Mouse (Mus musculus): ENCODE results near the gene Kcne2. TPM values are rescaled to one million over a fixed set of nuclear protein-coding genes. Genes with fewer than 3 reads are reported as not detected.
A peak's percentile ranks its signal among the peaks of the same experiment; 100 is the strongest.

Gene Kcne2
- 1 to 10 TPM in 1 of 2 experiments, under 1 TPM in 1; 0.69 to 1.7 TPM for total RNA-seq (2021)

DNA sequence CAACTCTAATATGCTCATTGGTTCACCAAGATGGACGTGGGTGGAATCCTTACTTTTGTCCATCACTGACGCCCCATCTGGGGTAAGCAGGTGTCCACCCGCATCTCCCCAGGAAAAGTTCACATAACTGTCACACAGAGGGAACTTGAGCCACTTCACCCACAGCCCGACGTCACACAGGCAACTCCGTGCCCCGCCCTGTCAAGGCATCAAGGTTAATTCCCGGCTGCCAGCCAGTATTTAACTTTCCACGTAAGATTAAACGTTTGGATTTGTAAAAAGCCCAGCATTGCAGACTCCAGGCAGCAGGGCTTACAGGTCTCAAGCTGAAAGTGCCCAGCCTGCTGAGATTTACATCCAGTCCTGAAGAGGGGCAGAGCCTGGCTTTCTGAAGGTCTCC lies at the start of gene Kcne2:
Kcne2 (plus strand) TSS at position 289 of the 400 bp plus-strand sequence.
- DNase-seq (ENCODE audit: low spot score in 2 of 2) = no peak
- intact Hi-C loops (cut with DNase I) = no loop called here

DNA sequence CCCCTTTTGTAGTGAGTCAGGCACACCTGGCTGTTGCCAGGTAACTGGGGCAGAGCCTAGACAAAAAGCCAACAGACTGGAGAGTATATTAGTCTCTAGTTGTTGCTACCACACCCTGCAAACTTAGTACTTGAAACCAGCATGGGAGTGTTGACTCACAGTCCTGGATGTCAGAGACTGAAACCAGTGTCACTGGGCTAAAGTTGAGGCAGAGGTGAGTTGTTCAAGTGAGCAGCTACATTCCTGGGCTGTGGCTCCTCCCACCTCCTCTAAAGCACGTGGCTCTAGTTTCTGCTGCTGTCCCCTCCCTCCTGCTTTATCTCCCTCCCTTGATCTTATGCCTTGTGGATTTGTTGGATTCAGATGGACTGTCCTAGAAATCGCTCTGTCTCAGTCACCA lies 46.3 kb upstream of the Kcne2 start:
- intact Hi-C loops (cut with DNase I) = no loop called here
- no peak for DNase-seq (ENCODE audit: low spot score in 2 of 2)

DNA sequence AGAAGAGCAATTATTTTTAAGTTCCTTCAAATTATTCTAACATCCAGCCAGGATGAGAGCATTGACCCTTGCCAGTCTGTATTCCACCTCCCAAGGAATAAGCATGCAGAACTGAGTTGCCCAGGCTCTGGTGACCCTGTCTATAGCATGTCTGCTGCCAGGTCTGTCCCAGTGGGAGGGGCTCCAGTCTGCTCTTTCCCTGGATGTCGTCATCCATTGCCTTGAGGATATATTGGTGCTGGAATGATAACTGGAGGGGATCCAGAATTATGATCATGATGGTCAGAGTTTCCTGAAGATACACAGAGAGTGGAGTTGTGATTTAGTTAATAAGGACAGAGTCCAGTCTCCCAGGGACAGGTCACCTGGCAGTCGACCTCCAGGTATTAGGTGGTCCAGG lies 45.2 kb upstream of the Kcne2 start:
- intact Hi-C loops (cut with DNase I) = no loop called here
- DNase-seq (ENCODE audit: low spot score in 2 of 2) = no peak

DNA sequence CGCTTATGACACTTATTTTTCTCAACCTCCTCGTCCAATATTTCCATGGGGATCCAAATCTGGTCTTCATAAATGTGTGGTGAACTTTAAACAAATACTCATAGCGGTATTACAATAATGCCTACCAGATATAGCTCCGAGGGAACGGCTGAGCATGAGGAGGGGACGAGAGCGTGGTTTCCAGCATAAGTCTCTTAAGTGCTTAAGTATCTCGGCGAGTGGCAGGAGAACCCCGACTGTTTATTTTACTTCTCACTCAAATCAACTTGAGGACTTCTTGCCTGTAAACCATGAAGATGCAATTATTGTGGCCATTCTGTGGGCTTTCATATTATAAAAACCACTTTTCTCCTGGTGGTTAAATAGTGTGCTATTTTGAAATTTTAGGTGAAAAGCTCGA lies 44.5 kb upstream of the Kcne2 start:
- no peak for DNase-seq (ENCODE audit: low spot score in 2 of 2)
- intact Hi-C loops (cut with DNase I) = no loop called here

DNA sequence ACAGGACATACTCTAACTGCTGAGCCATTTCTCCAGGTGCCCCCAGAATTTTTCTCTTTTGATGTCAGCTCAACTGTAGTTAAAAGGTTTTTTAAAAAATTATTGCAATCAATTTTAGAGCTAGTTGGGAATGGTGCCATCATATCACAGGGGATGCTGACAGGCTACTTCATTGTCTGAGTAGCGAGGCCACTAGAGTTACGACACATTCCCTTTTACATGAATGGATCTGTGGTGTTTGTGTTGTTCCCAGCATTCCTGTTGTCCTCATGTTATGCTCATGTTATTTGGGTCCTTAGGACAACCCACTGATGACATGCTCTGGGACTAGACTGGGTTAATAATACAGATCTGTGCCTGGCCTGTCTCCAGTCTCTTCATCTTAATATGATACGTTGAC lies 42.5 kb upstream of the Kcne2 start:
- no peak for DNase-seq (ENCODE audit: low spot score in 2 of 2)
- intact Hi-C loops (cut with DNase I) = no loop called here

DNA sequence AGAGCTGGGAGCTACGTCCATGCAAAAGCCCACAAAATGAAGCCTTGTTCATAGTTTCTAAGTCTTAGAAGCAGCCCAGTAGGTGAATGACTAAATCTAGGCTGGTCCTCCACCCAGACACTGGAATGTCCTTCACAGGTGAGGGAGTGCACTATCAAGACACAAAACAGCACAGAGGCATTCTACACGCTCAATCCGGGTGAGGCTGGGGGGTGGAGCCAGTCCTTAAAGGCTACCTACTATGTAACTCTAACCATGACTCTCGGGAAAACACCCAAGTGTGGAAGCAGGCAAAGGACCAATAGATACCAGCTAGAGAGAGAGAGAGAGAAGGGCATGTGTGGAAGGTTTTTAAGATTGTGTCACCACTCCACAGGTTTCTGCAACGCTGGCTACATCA lies 41.7 kb upstream of the Kcne2 start:
- intact Hi-C loops (cut with DNase I) = no loop called here
- DNase-seq (ENCODE audit: low spot score in 2 of 2) = no peak

DNA sequence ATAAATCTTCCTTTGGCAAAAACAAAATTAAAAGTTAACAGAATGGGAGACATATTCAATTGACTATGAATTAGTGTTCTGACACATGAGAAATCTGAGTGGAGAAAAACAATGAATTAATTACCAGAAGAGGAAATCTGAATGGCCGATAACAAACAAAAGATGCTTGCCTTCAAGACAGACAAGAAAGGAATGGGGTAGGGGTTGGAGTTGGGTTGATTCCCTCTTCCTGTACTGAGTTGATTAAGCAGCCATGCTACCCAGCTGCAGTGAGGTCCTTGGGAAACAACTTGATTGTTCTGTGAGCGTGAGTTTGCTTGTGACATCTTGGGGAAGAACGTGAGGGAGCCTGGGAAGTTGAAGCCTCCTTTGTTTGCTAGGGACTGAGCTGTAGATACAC lies 37.9 kb upstream of the Kcne2 start:
- intact Hi-C loops (cut with DNase I) = no loop called here
- no peak for DNase-seq (ENCODE audit: low spot score in 2 of 2)

DNA sequence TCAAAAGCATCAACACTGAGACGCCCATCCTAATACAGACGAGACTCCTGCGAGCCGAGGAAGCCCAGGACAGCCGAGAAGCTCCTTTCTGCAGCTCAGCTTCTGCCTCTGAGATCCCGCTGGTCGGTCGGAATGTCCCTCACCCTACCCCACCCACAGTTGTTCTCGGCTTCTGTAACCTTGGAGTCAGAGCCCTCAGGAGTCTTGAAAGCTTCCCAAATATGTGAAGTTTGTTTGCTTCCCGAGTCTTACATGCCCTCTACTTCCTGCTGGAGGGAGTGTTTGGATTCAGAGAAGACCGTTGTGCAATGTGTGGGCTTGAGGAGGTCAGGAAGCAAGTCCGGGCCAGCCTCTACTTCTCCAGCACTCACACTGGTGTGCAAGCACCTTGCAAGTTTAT lies 24.3 kb upstream of the Kcne2 start:
- no peak for DNase-seq (ENCODE audit: low spot score in 2 of 2)
- intact Hi-C loops (cut with DNase I) = no loop called here

DNA sequence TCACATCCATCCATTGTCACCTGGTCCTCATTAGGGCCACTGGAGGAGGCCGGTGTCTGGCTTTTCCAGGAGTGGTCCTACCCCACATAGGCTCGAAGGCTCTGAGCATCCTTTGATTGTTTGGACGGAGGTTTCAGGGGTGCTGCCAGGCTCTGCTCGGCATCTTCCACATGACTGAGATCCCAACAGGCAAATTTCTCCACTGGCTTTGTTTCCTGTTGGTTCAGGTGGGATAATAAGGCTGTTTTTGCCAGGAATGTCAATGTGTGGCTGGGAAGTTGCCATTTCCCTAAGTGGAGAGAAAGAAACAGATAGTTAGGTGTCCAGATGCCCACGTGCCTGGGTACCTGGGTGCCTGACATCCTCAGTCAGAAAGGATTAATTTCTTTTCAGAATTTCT lies 17.7 kb upstream of the Kcne2 start:
- DNase-seq (ENCODE audit: low spot score in 2 of 2) = no peak

DNA sequence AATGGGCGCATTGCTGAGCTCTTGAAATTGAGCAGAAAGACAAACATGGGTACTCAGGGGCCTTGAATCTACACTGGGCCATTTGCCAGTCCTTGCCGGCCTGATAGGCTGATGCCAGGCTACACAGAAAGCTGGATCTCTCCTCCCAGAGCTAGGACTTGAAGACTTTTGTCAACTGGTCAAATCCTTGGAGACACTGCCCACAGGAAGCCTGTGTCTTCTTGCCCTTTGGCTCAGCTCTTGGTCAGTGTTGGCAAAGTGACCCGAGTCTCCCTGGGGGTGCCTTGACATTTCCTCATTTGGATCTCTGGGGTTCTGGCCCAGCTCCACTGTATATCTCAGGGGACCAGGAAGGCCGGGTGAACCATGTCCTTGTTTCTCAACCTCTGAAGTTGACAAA lies 16.7 kb upstream of the Kcne2 start:
- no peak for DNase-seq (ENCODE audit: low spot score in 2 of 2)
- intact Hi-C loops (cut with DNase I) = no loop called here

More for the DNA sequence above, 17.7 kb upstream of the Kcne2 start:
- intact Hi-C loops (cut with DNase I) = no loop called here

DNA sequence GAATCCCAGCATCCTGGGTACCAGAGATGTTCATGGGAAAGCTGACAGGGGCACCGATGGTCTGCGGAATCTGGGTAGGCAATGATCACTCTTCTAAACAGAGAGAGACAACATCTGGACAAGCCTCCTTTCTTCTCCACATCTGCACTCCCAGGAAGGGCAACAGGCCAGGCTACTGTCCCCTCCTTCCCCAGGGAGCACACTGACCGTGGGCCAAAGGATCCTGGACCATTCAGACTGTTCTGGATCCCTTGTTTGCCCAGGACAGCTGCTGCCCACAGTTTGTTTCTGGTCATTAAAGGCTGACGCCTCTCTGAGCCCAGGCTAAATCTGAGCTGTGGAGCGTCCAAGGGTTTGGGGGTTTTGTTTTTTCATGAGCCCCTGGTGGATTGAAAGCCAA lies 9.5 kb upstream of the Kcne2 start:
- no peak for DNase-seq (ENCODE audit: low spot score in 2 of 2)
- intact Hi-C loops (cut with DNase I) = no loop called here

DNA sequence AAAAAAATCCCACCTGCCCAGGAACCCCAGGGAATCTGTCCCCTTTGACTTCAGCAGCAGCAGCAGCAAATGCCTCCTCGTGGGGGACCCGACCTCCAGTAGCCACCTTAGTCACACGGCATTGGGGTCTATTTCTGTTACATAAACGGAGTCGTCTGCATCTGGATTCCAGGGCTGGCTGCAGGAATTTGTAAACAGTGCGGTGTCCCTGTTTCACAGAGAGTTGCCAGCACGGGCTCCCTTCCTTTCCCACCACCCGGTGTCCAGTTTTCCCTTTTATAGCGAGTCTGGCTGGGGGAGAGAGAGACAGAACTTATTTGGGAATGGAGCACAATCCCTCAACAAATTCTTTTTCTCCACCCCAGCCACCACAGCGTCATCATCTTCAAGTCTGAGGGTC lies 7.1 kb upstream of the Kcne2 start:
- DNase-seq (ENCODE audit: low spot score in 2 of 2) = no peak
- intact Hi-C loops (cut with DNase I) = no loop called here

DNA sequence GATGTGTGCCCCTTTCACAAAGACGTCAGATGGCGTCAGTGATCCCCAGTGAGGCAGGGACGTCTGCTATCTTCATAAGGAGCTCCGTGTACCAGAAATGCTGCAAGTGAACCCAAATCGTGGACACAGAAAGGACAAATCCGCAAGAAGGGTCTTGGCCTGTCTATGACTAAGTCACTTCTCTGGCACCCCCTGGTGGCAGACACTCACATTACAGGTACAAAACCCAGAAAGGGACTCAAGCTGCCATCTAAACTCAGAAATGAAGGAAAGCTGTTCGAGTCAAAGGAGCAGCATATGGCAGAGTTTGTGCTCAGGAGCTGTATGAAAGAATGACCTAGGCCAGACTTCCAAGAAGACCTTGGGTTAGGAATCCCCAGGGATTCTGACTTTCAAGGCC lies 5.6 kb upstream of the Kcne2 start:
- peak; percentile 85 to 88 for DNase-seq (ENCODE audit: low spot score in 2 of 2)
- intact Hi-C loops (cut with DNase I) = loop anchor here (1.0 kb wide), 2 partner anchors 228 to 350 kb away; partner anchors contain the start of genes Gm49711, Mrps6 and Slc5a3

DNA sequence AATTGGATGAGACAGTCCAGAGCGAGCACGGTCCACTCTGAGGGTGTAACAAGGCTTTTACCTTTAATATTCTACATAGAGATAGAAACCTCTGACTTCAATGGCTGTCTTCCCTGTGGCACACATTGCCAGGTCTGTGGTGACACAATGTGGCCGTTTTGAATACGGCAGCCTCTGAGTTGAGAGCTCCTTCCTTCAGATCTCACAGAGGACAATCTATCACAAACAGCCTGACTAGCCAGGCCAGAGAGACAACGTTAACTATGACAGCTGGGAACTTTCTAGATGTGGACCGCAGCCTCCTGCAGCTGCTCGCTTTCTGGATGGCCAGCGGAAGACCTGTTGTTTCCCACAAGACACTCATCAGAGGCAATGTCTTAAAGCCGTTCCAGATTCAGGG lies 3.4 kb upstream of the Kcne2 start:
- DNase-seq (ENCODE audit: low spot score in 2 of 2) = peak; percentile 44
- intact Hi-C loops (cut with DNase I) = no loop called here

DNA sequence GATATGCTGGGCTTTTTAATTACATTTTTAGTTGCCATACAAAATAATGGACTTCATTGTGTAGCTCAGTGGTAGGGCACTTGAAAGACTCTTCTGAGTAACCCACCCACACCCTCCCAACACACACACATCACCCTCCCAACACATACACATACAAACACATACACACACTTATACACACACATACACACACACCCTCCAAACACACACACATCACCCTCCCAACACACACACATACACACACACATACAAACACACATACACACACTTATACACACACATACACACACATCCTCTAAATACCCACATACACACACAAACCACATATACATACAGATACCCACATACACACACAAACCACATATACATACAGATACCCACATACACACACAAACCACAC lies 2.1 kb upstream of the Kcne2 start:
- intact Hi-C loops (cut with DNase I) = no loop called here
- no peak for DNase-seq (ENCODE audit: low spot score in 2 of 2)

DNA sequence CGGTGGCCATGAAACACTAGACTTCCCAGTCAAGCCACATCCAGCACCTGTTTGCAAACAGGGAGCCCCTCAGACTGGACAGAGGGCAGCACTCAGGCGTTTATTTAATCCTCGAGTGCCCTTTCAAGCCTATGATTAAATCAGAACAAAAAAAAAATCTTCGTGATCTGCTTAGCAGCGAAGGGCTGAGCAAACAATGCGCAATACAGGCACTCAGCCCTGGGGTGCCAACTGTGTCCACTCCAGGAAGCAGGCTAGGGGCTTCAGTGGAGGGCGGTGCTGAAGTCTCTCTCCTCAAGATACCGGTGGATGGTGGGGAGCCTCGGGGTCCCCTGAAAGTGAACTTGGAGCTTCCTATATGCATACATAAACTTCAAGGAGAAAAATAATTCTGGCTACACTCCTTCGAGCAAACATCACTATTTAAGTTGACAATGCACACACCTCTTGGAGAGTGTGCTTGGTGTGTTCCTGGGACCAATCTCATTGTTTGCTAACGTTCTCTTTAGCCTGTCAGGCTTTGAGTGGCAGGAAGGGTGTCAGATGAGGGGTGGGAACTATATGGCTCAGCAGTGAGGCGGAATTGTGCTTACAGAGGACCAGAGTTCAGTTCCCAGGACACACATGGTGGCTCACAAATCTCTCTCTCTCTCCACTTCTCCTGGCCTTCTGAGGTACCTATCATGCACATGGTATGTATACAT lies 2.2 kb downstream of the Kcne2 start:
- intact Hi-C loops (cut with DNase I) = no loop called here
- no peak for DNase-seq (ENCODE audit: low spot score in 2 of 2)

DNA sequence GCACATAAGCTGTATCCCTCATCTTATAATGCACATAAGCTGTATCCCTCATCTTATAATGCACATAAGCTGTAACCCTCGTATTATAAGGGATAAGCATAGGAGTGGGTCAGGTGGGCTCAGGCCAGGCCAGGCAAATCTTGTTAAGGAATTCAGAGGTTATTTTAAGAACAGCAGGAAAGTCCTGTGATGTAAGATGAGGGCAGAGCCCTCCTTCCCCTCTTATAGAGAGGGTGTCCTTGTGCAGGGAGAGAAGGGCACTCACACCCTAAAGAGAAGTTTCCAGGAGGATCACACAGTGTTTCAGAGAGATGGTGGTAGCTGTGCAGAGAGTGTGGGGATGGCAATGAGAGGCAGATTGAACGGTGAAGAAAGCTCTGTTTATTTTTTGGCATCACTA lies 3.1 kb downstream of the Kcne2 start:
- DNase-seq (ENCODE audit: low spot score in 2 of 2) = no peak
- intact Hi-C loops (cut with DNase I) = no loop called here

DNA sequence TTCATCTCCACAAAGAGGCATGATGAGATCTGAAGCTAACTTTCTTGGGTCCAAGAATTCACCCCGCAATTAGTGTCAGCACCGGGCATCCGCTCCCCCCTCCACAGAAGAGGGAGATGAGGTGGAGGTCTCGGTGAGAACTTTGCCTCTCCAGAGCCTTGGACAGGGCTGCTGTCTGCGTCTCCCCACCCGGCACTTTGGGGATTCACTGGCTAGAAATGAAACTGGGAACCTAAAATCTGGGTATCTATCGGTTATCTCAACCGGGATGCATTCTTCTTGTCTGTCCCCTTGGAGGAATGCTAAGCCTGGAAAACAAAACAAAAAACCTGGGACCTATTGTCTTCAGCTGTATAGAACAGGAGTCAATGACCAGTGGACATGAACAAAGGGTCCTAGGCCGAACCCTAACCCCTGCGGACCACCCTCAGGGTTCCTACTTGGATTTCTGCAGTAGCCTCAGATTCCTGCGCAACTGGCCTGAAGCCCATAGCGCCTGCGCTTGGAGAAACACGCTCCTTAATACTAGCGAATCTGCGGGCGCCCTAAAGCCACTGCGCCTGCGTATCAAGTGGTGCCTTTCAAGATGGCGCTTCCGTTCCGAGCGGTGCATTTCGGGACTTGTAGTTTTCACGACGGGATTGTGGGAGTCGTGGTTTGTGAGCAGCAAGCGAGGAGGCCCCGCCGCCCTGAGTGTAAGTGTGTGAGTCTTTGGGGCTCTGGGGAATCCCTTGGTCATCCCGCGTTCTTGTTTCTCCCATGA lies 8.6 kb downstream of the Kcne2 start, which contains the start of gene Smim11:
Smim11 (plus strand) TSS at position 638 of the 763 bp plus-strand sequence.
- intact Hi-C loops (cut with DNase I) = loop anchor here (10.0 kb wide), 1 partner anchor 576 kb away; the partner anchor contains the start of genes Cryzl1 and Itsn1
- DNase-seq (ENCODE audit: low spot score in 2 of 2) = peak; percentile 96 to 99

DNA sequence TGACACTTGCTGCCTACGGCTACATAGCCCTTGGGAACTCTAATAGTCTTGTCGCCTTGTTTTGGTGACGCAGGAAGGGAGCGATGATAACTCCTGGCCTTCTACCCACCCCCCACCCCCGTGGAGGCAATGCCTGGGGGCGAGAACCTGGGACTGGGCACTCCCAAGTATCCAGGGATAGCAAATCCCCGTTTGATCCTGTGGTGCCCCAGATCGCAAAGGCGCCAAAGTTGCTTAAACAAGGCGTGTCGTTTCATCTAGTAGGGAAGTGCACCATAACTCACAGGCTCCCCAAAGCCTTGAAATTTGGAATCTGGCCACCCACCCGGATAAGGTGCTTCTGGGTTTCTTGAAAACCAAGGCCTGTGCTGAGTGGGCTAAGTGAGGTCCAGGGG lies 9.2 kb downstream of the Kcne2 start:
- intact Hi-C loops (cut with DNase I) = loop anchor here (10.0 kb wide), 1 partner anchor 577 kb away; the partner anchor contains the start of genes Cryzl1 and Itsn1
- DNase-seq (ENCODE audit: low spot score in 2 of 2) = no peak

DNA sequence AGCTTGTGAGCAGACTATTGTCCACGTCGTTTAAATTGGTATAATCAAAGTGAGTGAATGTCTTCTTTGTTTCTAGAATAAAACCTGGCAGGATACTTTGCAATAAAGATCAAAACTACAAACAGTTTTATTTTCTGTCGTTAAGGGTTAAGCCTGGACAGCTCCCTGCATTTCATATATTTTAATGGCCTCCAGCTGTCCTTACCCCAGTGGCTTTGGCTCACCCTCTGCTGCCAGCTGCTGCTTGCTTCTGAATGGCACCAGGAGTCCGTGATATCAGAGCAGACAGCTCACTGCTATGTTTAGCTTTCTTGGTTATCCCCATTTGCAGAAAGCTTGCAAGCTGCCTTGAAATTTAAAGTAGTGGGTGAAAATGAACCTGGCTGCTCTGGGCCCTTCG lies 9.8 kb downstream of the Kcne2 start:
- intact Hi-C loops (cut with DNase I) = loop anchor here (10.0 kb wide), 1 partner anchor 577 kb away; the partner anchor contains the start of genes Cryzl1 and Itsn1
- DNase-seq (ENCODE audit: low spot score in 2 of 2) = peak in 1 of 2 experiments; percentile 42

DNA sequence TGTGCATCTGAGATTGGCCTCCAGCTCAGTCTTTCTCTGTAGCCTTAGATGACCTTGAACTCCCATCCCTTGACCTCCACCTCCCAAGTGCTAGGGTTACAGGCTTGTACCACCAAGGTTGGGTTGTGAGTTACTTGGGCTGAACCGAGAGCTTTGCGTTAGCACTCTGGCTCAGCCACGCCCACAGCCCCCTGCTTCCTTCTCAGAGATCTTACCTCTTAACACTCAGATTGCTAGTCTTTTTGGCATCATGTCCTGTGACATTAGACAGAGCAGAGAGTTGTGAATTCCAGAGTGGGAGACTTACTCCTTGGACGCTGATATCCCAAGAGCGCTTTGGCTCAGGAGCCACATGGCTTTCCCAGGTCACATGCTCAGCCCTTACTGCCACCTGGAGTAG lies 10.3 kb downstream of the Kcne2 start:
- DNase-seq (ENCODE audit: low spot score in 2 of 2) = no peak
- intact Hi-C loops (cut with DNase I) = loop anchor here (10.0 kb wide), 1 partner anchor 578 kb away; the partner anchor contains the start of genes Cryzl1 and Itsn1
